Mouse (Mus musculus): ENCODE results near the gene Mon2.

GRCm38 (mm10) chr10:123112787-123113168 is 36.5 kb upstream of the Mon2 start:
- TF ChIP-seq CTCF (IDR thresholded peaks at IDR 0.05; ENCODE audit: borderline replicate concordance, extremely low read depth, insufficient read depth, insufficient read length) (no peak), POLR2A (IDR thresholded peaks at IDR 0.05; ENCODE audit: borderline replicate concordance, extremely low read depth, insufficient read depth, insufficient read length, poor library complexity, severe bottlenecking) (no peak)

All from brain, embryonic 14.5 days (tissue).